Mouse (Mus musculus) megakaryocyte, embryonic 14.5 days (primary cell): ENCODE data around the gene Oxsr1.

Experiments used
- FLI1 ChIP-seq: IDR thresholded peaks from 2 replicates; pipeline ENCODE4 v1.6.1; 2012; ENCODE audit warnings: low read length, inconsistent platforms, mixed read lengths
- GATA1 ChIP-seq: IDR thresholded peaks from 3 replicates; pipeline ENCODE4 v1.6.1; 2012; ENCODE audit warnings: mixed read lengths, low read length, inconsistent platforms, borderline replicate concordance

DNA sequence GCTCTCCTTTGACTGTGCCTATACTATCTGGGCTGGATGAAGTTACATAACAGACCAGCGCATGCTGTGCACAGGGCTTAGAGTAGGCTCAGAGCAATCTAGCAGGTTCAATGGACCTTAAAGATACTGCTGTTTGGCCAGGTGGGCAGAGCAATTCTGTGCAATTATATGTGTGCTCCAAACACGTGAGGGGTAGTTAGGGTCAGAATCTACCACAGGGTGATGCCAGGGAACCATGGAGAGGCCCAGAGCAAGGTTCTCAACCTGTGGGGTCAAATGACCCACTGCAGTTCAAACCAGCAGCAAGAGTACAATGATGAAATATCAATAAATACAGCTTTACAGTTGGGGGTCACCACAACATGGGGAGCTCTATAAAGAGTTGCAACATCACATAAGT, 115.6 kb downstream of the Oxsr1 start:
- TF ChIP-seq GATA1 = no peak
- no peak for TF ChIP-seq FLI1
